Mouse (Mus musculus) adrenal gland, postnatal 10 days (tissue): ENCODE results near the gene Abt1. TPM values are rescaled to one million over a fixed set of nuclear protein-coding genes. Genes with fewer than 3 reads are reported as not detected.

Experiments used
- DNase-seq: peaks from one replicate; pipeline ENCODE4 v3.0.0; 2021; ENCODE audit warnings: mixed read lengths
- total RNA-seq, 2 experiments: library from RNA; stranded (reverse); gene quantifications; 2 replicates each; pipeline ENCODE4 v1.2.3; 2021

Gene Abt1
- total RNA-seq, 2 experiments from 2014 or later, result 6.1 to 7.1 TPM

- peak; percentile 77 for DNase-seq
These were observed 14.9 kb upstream of the Abt1 start for GRCm38 (mm10) chr13:23438521-23438920.

GRCm38 (mm10) chr13:23437908-23438307, 14.2 kb upstream of the Abt1 start:
- DNase-seq, result peak; percentile 93

- peak; percentile 75 for DNase-seq
These were observed 13.5 kb upstream of the Abt1 start for GRCm38 (mm10) chr13:23436861-23437822.

GRCm38 (mm10) chr13:23436231-23436661, 12.6 kb upstream of the Abt1 start:
- peak; percentile 76 for DNase-seq

GRCm38 (mm10) chr13:23435676-23436075, 12.0 kb upstream of the Abt1 start:
- no peak for DNase-seq

GRCm38 (mm10) chr13:23435241-23435640, 11.6 kb upstream of the Abt1 start:
- no peak for DNase-seq

- no peak for DNase-seq
These were observed 10.8 kb upstream of the Abt1 start for GRCm38 (mm10) chr13:23434426-23434825.

GRCm38 (mm10) chr13:23433801-23434200, 10.1 kb upstream of the Abt1 start:
- no peak for DNase-seq

GRCm38 (mm10) chr13:23433206-23433605, 9.5 kb upstream of the Abt1 start:
- no peak for DNase-seq

GRCm38 (mm10) chr13:23432562-23433201, 9.0 kb upstream of the Abt1 start:
- DNase-seq, result peak; percentile 98

GRCm38 (mm10) chr13:23431351-23431771, 7.7 kb upstream of the Abt1 start:
- DNase-seq, result peak; percentile 87

GRCm38 (mm10) chr13:23430734-23431133, 7.1 kb upstream of the Abt1 start:
- peak; percentile 85 for DNase-seq

GRCm38 (mm10) chr13:23429771-23430380, 6.2 kb upstream of the Abt1 start:
- no peak for DNase-seq

GRCm38 (mm10) chr13:23428166-23428993, 4.7 kb upstream of the Abt1 start:
- no peak for DNase-seq

- DNase-seq, result no peak
These were observed 3.8 kb upstream of the Abt1 start for GRCm38 (mm10) chr13:23427401-23427910.

- no peak for DNase-seq
These were observed 3.3 kb upstream of the Abt1 start for GRCm38 (mm10) chr13:23426922-23427321.

- DNase-seq, result no peak
These were observed 2.7 kb upstream of the Abt1 start for GRCm38 (mm10) chr13:23426335-23426734.

GRCm38 (mm10) chr13:23425505-23425904, 1.8 kb upstream of the Abt1 start:
- DNase-seq, result peak; percentile 70

GRCm38 (mm10) chr13:23424494-23425325, 1.0 kb upstream of the Abt1 start:
- DNase-seq, result peak; percentile 92

- no peak for DNase-seq
These were observed 350 bp upstream of the Abt1 start for GRCm38 (mm10) chr13:23424052-23424380.

GRCm38 (mm10) chr13:23422351-23422750, 1.3 kb downstream of the Abt1 start:
- no peak for DNase-seq
